Mouse (Mus musculus) erythroblast, adult 5-6 weeks (primary cell): Measurements from ENCODE around the gene Frs2. TPM values are rescaled to one million over a fixed set of nuclear protein-coding genes. Genes with fewer than 3 reads are reported as not detected.
A peak's percentile ranks its signal among the peaks of the same experiment; 100 is the strongest.
"Not testable (repeated sequence)": the region's sequence is repeated elsewhere in the genome, so short reads cannot be mapped to it uniquely, and the experiment has no call there.

ENCODE experiments used
- ATAC-seq: replicated peaks from 2 replicates; pipeline ENCODE4 v1.8.0; 2016; ENCODE audit warnings: moderate number of reproducible peaks, mild to moderate bottlenecking, moderate TSS enrichment, inconsistent platforms; ENCODE audit not compliant: poor library complexity, low FRiP score, severe bottlenecking
- total RNA-seq, 2 experiments: library from RNA; stranded (forward) in 1 of 2; stranded (reverse) in 1 of 2; fragments of 150-400 nt in 1 of 2; fragments of 200-764, 138-1000 nt in 1 of 2; gene quantifications; 2 replicates each; pipeline versions ENCODE4 v1.2.3 to v1.2.4; 2015 to 2017; ENCODE audit warnings: low replicate concordance in 2 of 2

Frs2 gene
- total RNA-seq, 2 experiments from 2014 or later, result 23.4 to 24.2 TPM

DNA sequence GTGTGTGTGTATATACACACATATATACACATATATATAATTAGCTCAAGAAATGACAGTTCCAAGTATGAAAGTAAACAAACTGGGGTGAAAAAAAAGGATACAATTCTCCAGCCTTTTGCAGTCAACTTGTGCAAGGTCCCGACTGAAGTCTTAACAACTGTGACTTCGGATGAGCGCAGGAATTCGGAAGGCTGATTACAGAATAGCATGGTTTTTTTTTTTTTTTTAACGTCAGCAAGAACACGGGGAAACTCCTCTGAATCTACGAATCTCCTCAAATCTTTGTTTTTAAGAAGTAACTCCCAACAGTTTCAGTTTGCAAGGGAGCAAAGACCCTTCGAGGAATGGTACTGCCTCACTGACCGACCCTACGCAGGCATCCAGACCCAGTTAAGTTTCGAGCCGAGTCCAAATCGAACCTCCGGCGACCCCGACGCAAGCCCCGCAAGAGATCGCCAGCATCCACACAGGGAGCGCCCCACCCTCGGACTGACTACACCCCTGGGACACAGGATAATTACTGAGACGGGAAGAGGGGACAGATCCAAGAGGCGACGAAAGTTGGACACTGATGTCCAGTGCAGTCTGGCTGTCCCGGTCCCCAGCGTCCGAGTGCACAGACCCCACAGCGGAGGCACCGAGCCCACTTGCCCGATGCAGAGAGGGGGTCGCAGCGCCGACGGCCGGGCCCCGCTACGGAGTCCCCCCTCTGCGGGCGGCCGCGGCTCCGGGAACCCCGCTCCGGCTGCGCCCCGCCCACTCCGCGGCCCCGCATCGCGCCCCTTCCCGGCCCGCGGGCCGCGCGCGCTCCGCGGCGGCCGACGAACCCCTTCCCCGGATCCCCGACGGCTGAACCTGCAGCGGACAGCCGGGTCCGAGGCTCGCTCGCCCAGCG lies 622 bp downstream of the Frs2 start:
- 0 out of 2 replicates have a peak, but pooled peaks have one; percentile 14 for ATAC-seq

GRCm38 (mm10) chr10:117146421-117146820 lies 1.9 kb downstream of the Frs2 start:
- no peak for ATAC-seq

- no peak for ATAC-seq
These were observed 2.6 kb downstream of the Frs2 start for GRCm38 (mm10) chr10:117145546-117146265.

DNA sequence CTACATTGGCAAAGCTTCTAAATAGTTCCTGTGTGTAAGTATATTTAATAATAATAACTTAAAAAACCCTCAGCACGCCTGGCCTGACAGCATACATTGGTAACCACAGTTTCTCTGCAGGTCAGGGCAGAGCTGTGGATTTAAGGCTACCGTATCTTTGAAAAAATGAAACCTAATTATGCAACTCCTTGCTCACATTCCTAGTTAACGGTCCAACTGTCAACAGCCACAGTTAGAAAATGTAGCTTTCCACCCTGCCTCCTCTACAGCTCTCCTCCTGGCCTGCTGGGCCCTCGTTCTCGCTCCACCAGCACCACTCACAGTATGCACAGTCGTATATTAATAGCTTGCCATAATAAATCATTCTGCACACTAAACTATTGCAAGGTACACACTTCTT lies 3.7 kb downstream of the Frs2 start:
- no peak for ATAC-seq

GRCm38 (mm10) chr10:117144071-117144470 lies 4.3 kb downstream of the Frs2 start:
- no peak for ATAC-seq

- ATAC-seq, result no peak
These were observed 5.0 kb downstream of the Frs2 start for GRCm38 (mm10) chr10:117143311-117143710.

GRCm38 (mm10) chr10:117141939-117142552 lies 6.3 kb downstream of the Frs2 start:
- ATAC-seq, result no peak

DNA sequence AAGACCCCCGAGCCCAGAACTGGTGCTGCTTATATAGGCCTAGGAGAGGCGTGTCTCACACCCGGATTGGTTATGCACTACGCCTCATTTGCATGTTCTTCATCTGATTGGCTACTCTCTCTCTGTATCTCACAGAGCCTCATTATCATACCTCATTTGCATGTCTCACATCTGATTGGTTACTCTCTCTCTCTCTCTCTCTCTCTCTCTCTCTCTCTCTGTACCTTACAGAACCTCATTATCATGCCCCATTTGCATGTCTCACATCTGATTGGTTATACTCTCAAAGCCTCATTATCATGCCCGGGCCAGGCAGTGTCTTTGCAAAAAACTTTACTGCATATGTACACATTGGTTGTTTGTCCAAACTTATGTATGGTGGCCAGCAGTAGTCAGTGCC lies 16.8 kb downstream of the Frs2 start:
- ATAC-seq, result not testable (repeated sequence)

DNA sequence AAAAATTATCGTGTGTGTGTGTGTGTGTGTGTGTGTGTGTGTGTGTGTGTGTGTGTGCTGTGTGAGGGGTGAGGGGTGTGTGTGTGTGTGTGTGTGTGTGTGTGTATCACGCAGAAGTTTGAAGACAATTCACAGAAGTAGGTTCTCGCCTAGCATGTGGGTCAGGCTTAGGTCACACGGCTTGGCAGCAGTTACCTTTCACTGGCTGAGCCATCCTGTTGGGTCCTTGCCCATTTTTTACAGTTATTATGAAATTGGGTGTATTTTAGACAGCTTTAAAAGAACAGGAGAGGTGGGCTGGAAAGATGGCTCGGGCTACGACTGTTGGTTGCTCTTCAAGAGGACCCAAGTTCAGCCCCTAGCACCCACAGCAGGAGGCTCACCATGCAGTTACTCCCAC lies 18.3 kb downstream of the Frs2 start:
- ATAC-seq, result no peak

GRCm38 (mm10) chr10:117128693-117129092 lies 19.6 kb downstream of the Frs2 start:
- no peak for ATAC-seq

DNA sequence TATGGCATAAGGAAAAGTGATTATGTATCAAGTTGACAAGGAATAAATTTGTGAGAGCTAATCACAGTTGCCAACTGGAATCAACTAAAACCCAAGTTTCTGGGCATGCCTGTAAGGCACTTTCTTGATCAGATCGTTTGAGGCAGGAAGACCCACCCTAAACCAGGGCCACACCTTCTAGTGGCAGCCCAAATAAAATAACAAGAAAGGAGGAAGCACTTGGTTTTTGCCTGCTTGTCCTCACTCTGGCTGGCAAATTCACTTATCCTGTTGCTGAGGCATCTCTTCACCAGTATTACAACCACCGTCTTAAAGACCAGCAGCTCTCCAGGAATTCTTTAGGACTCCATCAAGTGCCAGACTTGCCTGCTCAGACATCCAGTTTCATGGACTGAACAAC lies 20.9 kb downstream of the Frs2 start:
- 0 out of 2 replicates have a peak, but pooled peaks have one; percentile 48 for ATAC-seq

DNA sequence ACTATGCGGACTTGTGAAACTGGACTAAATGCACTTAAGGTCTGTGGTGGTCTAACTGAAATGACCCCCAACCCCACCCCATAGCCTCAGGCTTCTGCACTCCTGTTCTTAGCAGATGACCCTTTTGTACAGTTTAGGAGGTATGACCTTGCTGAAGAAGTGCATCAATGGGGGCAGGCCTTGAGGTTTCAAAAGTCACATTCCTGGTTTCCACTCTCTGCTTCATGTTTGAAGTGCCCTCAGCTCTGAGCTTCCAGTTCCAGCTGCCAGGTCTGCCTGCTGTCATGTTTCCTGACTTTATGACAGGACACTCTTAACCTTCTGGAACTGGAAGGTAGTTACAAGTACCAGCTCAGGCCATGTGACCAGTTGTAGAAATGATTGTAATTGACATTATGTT lies 21.6 kb downstream of the Frs2 start:
- no peak for ATAC-seq

- no peak for ATAC-seq
These were observed 22.1 kb downstream of the Frs2 start for GRCm38 (mm10) chr10:117126233-117126632.

GRCm38 (mm10) chr10:117121448-117121847 lies 26.9 kb downstream of the Frs2 start:
- ATAC-seq, result no peak

GRCm38 (mm10) chr10:117120051-117120666 lies 28.2 kb downstream of the Frs2 start:
- ATAC-seq, result no peak

- ATAC-seq, result no peak
These were observed 28.8 kb downstream of the Frs2 start for GRCm38 (mm10) chr10:117119531-117119930.

DNA sequence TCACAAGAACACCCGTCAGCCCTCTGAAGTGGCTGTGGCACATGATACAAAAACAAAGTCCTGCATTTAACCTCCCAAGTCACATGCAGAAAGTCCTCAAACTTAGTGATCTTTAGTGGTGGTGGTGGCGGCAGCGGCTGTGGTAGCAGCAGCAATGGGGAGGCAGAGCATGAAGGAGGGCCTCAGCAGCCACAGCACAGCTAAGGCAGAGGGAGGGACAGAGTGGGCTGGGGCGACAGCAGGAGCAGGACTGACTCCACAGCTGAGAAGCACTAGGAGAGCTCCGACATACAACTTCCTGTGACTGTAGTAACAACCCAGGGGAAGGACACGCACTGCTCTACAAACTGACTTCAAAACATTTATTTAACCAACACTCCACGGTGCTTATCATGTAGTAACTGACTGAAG lies 29.9 kb downstream of the Frs2 start:
- ATAC-seq, result no peak

DNA sequence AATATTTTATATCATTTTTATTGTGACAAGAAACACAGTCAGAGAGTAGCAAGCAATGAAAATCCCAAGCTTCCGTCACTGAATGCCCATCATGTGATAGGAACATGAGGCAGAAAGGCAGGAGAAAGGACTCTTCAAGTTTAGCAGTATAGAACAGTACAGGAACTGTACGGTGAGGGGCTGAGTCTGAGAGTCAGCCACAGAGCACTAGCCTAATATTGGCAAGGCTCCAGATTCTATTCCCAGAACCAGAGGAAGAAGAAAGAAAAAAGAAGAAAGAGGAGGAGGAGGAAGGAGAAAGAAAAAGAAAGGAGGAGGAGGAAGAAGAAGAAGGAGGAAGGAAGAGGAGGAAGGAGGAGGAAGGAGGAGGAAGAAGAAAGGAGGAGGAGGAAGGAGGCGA lies 32.7 kb downstream of the Frs2 start:
- ATAC-seq, result no peak

GRCm38 (mm10) chr10:117112545-117112944 lies 35.8 kb downstream of the Frs2 start:
- ATAC-seq, result 0 out of 2 replicates have a peak, but pooled peaks have one; percentile 27

DNA sequence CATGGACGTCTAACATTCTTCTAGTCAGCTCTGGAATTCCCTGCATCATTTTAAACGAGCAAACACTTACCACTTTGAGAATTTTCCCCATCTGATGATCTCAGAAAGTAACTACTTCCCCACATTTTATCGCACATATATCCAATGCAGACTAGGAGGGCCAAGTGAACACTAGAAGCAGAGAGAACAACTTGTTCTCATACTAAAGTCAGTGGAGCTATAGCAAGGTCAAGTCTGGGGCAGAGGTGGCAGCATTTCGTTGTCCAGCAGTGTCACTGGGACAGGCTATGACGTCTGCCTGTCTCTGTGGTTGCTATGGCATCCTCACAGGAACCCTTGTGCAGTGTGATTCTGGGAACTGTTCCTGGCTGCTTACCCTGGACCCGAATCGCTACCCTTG lies 36.9 kb downstream of the Frs2 start:
- ATAC-seq, result no peak
